Mouse (Mus musculus) B cell, adult 2 months (primary cell): ENCODE data around the gene Ap1ar.

Experiments used
- DNase-seq, 2 experiments: peaks; one replicate each; pipeline ENCODE4 v3.0.0; 2022

The Ap1ar gene

GRCm38 (mm10) chr3:127837154-127837865, at the start of gene Ap1ar:
TSS of gene Ap1ar (minus strand) at chr3:127837523.
- DNase-seq, result peak; percentile 95 to 97

DNA sequence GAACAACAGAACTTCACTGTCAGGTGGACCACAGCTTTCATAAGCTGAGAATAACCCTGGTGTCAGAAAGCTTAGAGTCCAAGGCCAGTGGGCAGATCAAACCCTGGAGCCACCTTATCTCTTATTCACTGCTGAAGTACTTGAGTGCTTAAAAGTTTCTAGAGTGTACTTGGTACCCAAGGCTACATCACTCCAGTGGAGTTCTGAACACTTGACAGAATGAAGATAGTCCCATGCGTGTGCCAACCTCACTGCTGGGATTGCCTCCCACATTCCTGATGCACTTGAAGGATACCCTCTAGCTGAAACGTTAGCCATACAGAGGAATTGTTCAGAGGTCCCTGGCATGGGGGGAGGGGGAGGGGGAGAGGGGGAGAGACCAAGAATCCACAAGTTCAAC, 44.4 kb upstream of the Ap1ar start:
- no peak for DNase-seq

- no peak for DNase-seq
Observed at GRCm38 (mm10) chr3:127879968-127880367, 42.6 kb upstream of the Ap1ar start.

- DNase-seq, result no peak
Observed at GRCm38 (mm10) chr3:127875509-127875908, 38.2 kb upstream of the Ap1ar start.

GRCm38 (mm10) chr3:127875059-127875458, 37.7 kb upstream of the Ap1ar start:
- no peak for DNase-seq

- DNase-seq, result no peak
Observed at GRCm38 (mm10) chr3:127874254-127874883, 37.0 kb upstream of the Ap1ar start.

DNA sequence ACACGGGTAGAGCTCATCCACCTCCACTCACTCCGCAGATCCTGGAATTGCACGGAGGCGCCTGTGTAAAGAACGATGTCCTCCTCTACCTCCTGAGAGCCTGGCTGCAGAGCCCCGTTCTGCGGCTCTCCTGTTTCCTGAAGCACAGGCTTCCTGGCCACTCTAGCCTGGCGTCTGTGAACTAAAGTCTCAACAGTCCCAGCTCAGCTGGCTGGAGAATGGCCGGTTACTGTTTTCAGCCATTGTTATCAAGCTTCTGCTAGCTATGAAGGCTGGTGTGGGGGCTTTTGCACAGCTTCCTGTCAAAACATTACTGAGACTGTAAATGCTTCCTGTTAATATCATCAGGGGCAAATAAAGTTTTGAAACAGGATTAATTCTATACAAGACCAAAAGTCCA, 34.3 kb upstream of the Ap1ar start:
- DNase-seq, result no peak

- no peak for DNase-seq
Observed at GRCm38 (mm10) chr3:127868880-127869279, 31.6 kb upstream of the Ap1ar start.

DNA sequence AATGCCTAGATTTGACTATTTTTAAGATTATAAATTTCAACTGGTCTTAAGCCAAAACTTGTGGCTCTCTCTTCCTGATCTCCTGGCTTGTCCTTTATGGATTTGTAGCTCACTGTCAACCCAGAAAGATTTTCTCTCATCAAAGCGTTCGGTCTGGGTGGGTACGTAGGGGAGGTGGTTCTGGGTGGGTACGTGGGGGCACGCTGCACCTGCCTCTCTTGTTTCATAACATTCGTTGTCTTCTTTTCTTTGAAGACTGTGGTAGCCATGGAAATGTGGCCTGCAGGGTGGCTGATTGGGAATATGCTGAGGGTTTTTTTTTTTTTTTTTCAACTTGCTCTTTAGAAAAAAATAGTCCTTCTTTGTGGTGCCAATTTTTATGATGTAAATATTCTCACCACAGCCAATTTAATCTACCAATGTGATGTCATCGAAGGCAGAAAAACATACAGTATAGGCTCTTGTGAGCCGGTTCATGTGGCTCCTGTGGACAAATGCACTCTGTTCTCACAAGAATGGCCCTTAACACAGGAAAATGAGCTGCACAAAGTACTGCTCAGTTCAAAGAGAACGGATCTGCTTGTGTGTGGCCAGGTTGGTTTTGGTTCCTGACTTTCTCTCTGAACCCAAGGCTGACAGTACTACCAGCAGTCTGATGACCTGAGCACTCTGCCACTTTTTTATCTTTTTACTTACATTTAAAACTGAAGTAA, 30.9 kb upstream of the Ap1ar start:
- no peak for DNase-seq

DNA sequence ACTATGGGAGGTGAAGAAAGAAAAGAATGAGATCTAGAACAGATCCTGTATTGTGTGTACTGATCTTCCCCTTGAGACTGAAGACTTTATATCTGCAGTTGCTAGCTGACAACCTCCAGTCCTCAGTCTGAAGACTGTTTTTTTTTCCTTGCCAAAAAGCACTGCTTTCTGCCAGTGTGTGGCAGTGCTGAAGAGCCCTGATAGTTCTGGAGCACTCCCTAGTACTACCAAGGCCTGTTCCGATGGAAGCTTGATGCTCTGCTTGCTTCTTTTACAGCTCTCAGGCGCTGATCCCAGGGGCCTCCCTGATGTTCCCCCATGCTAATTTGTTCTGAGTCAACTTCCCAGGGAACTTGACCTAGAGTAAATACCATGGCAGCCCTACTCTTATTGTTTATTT, 26.9 kb upstream of the Ap1ar start:
- no peak for DNase-seq

GRCm38 (mm10) chr3:127863571-127863970, 26.2 kb upstream of the Ap1ar start:
- DNase-seq, result no peak

DNA sequence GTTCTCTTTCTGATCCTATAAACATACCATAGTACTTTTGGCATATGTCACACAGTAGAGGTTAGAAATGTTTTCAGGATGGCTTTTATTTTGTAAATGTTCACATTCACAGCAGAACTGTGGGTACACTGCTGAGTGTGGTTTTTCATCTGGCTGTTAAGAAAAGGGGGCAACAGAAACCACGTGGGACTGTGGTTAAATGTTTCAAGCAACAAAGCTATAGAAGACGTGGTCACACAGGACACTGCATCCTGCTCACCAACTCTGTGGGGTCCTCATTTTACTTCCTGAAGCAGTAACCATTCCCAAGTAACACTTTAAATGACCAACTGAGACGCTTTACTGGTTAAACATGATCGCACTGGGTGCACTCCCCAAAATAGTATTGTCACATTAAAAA, 25.2 kb upstream of the Ap1ar start:
- no peak for DNase-seq

- no peak for DNase-seq
Observed at GRCm38 (mm10) chr3:127861340-127861739, 24.0 kb upstream of the Ap1ar start.

DNA sequence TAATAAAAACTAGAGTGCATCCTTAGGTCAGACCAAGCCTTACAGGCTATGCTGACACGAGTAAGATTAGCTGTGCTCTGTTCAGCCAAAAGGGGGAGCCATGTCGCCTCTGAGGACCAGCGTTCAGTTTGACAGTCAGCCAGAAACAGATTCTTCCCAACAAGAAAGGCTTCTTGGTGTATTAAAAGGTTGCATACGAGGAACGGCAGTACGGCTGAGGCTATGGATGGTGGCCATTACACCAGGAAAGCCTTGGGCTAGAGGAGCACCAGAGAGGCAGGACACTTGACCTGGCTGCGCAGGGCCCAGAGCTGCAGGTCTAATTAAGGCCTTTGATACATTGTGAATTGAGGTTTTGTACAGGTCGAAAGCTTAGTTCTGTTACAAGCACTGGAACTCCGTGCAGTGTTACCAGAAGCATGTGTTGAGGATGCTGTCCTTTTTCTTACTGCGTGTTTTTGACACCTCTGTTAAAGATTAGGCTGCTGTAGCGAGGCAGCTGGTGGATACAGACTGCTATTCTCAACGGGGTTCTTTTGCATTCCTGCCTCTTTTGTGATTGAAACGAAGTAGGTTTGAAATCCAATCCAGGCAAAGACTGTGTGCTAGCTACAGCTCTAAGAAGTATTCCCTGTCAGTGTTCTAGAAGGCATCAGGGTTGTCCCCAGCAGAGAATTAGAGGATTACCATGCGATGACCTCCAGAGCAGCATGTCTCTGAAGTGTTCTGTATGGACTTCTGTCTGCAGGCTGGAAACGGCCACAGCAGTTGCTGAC, 16.3 kb upstream of the Ap1ar start:
- DNase-seq, result peak; percentile 65 to 66

GRCm38 (mm10) chr3:127852722-127853121, 15.4 kb upstream of the Ap1ar start:
- DNase-seq, result no peak

GRCm38 (mm10) chr3:127850776-127851646, 13.7 kb upstream of the Ap1ar start:
- DNase-seq, result no peak

- DNase-seq, result no peak
Observed at GRCm38 (mm10) chr3:127849922-127850321, 12.6 kb upstream of the Ap1ar start.

GRCm38 (mm10) chr3:127848088-127848808, 10.9 kb upstream of the Ap1ar start:
- DNase-seq, result no peak

- no peak for DNase-seq
Observed at GRCm38 (mm10) chr3:127843941-127844327, 6.6 kb upstream of the Ap1ar start.

DNA sequence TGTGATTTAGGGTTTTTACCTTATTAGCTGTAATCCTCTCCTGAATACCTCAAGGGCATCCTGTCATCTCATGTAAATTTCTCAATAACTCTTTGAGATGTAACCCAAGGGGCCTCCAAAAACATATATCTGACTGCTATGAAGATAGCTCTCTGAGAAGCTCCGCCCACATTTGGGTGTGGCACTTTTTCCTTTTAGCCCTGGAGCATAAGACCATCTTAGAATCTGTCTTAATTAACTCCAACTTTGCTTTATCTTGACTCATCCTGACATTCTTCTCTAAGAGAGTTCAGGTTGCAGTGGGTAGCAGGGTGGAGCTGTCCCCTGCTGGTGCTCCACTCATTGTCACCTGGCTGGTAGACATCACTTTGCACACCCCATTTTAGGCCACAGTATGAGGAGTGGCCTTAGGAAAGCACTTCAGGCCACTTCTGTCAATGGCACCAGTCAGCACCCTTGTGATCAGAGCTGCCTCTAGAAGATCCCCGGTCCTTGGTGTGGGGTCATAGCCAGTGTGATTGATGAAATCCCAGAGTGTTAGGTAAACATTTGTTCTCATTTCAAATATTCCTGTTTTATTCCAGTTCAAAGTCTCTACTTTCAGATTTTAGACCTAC, 6.1 kb upstream of the Ap1ar start:
- no peak for DNase-seq

- no peak for DNase-seq
Observed at GRCm38 (mm10) chr3:127841926-127842325, 4.6 kb upstream of the Ap1ar start.
